Mouse (Mus musculus) adrenal gland, postnatal 25 days (tissue): ENCODE results near the gene Slc22a18. TPM values are rescaled to one million over a fixed set of nuclear protein-coding genes. Genes with fewer than 3 reads are reported as not detected.
"Not testable (repeated sequence)": the region's sequence is repeated elsewhere in the genome, so short reads cannot be mapped to it uniquely, and the experiment has no call there.

Experiments used
- DNase-seq: peaks from one replicate; pipeline ENCODE4 v3.0.0; 2021; ENCODE audit warnings: mixed read lengths
- total RNA-seq: library from RNA; stranded (reverse); gene quantifications from 2 replicates; pipeline ENCODE4 v1.2.3, GENCODE M21; 2021

The Slc22a18 gene
- total RNA-seq, 1 experiment from 2014 or later: 1.2 TPM

- DNase-seq: no peak
These were observed 30.4 kb downstream of the Slc22a18 start for GRCm38 (mm10) chr7:143503926-143504325.

GRCm38 (mm10) chr7:143505411-143505810, 31.9 kb downstream of the Slc22a18 start:
- no peak for DNase-seq

- peak; percentile 82 for DNase-seq
These were observed 32.3 kb downstream of the Slc22a18 start for GRCm38 (mm10) chr7:143505823-143506222.

- DNase-seq: no peak
These were observed 32.7 kb downstream of the Slc22a18 start for GRCm38 (mm10) chr7:143506271-143506670.

GRCm38 (mm10) chr7:143506675-143507074, 33.1 kb downstream of the Slc22a18 start:
- DNase-seq: peak; percentile 55

- no peak for DNase-seq
These were observed 36.0 kb downstream of the Slc22a18 start for GRCm38 (mm10) chr7:143509566-143509965.

- DNase-seq: no peak
These were observed 37.2 kb downstream of the Slc22a18 start for GRCm38 (mm10) chr7:143510593-143511334.

- DNase-seq: no peak
These were observed 37.8 kb downstream of the Slc22a18 start for GRCm38 (mm10) chr7:143511335-143511712.

GRCm38 (mm10) chr7:143513763-143514415, 40.4 kb downstream of the Slc22a18 start:
- no peak for DNase-seq

GRCm38 (mm10) chr7:143514416-143514768, 40.9 kb downstream of the Slc22a18 start:
- DNase-seq: no peak

- no peak for DNase-seq
These were observed 45.8 kb downstream of the Slc22a18 start for GRCm38 (mm10) chr7:143519333-143519732.

GRCm38 (mm10) chr7:143532410-143532809, 58.9 kb downstream of the Slc22a18 start:
- DNase-seq: no peak

GRCm38 (mm10) chr7:143533284-143533683, 59.7 kb downstream of the Slc22a18 start:
- no peak for DNase-seq

- DNase-seq: no peak
These were observed 62.7 kb downstream of the Slc22a18 start for GRCm38 (mm10) chr7:143536251-143536650.

GRCm38 (mm10) chr7:143538229-143538628, 64.7 kb downstream of the Slc22a18 start:
- not testable (repeated sequence) for DNase-seq

GRCm38 (mm10) chr7:143538671-143539070, 65.1 kb downstream of the Slc22a18 start:
- no peak for DNase-seq

GRCm38 (mm10) chr7:143544368-143544767, 70.8 kb downstream of the Slc22a18 start:
- DNase-seq: no peak

GRCm38 (mm10) chr7:143546554-143546953, 73.0 kb downstream of the Slc22a18 start:
- no peak for DNase-seq

GRCm38 (mm10) chr7:143548231-143548961, 74.9 kb downstream of the Slc22a18 start:
- DNase-seq: peak; percentile 81
